Mouse (Mus musculus): ENCODE measurements around the gene Ppp1r36. TPM values are rescaled to one million over a fixed set of nuclear protein-coding genes. Genes with fewer than 3 reads are reported as not detected.
A peak's percentile ranks its signal among the peaks of the same experiment; 100 is the strongest.
"Not testable (repeated sequence)": the region's sequence is repeated elsewhere in the genome, so short reads cannot be mapped to it uniquely, and the experiment has no call there.

Gene Ppp1r36
- polyA plus RNA-seq, 1 experiment from 2014 or later: 7.5 TPM

- peak overlapping the region; percentile 81 for H3K4me2 ChIP-seq (ENCODE audit: low read length)
- no peak for DNase-seq (ENCODE audit: low spot score)
- H3K4me3 ChIP-seq (replicated peaks; ENCODE audit: low read depth, low read length): no peak overlapping the region
- H3K9ac ChIP-seq (ENCODE audit: low read depth, low read length): no peak overlapping the region
- H3K27me3 ChIP-seq (ENCODE audit: insufficient read depth, low read length): no peaks in the 10 kb centered on the region
- H3K4me1 ChIP-seq (replicated peaks; ENCODE audit: insufficient read depth, low read length): no peaks in the 10 kb centered on the region
- H3K36me3 ChIP-seq (ENCODE audit: insufficient read depth, low read length): no peaks in the 10 kb centered on the region
- H3K9me3 ChIP-seq (replicated peaks; ENCODE audit: low read length): no peaks in the 10 kb centered on the region
- 50% methylated on average over 8 of the region's 8 CpGs for WGBS
- no peak overlapping the region for H3K27ac ChIP-seq
- ATAC-seq (replicated peaks; ENCODE audit: low FRiP score, low read depth): peak; percentile 52; the same call in 1 of the 2 replicates
- TF ChIP-seq CTCF (IDR thresholded peaks at IDR 0.05; ENCODE audit: low read depth): no peak
Measured at GRCm38 (mm10) chr12:76435549-76435948, 18.2 kb downstream of the Ppp1r36 start.

GRCm38 (mm10) chr12:76443488-76443887, 26.1 kb downstream of the Ppp1r36 start:
- not testable (repeated sequence) for H3K27me3 ChIP-seq (ENCODE audit: insufficient read depth, low read length); H3K4me1 ChIP-seq (replicated peaks; ENCODE audit: insufficient read depth, low read length); H3K4me3 ChIP-seq (replicated peaks; ENCODE audit: low read depth, low read length); H3K9ac ChIP-seq (ENCODE audit: low read depth, low read length); H3K36me3 ChIP-seq (ENCODE audit: insufficient read depth, low read length); ATAC-seq (replicated peaks; ENCODE audit: low FRiP score, low read depth); H3K27ac ChIP-seq; DNase-seq (ENCODE audit: low spot score); H3K9me3 ChIP-seq (replicated peaks; ENCODE audit: low read length); H3K4me2 ChIP-seq (ENCODE audit: low read length)
- 80% methylated on average over 6 of the region's 6 CpGs for whole genome bisulfite sequencing

DNA sequence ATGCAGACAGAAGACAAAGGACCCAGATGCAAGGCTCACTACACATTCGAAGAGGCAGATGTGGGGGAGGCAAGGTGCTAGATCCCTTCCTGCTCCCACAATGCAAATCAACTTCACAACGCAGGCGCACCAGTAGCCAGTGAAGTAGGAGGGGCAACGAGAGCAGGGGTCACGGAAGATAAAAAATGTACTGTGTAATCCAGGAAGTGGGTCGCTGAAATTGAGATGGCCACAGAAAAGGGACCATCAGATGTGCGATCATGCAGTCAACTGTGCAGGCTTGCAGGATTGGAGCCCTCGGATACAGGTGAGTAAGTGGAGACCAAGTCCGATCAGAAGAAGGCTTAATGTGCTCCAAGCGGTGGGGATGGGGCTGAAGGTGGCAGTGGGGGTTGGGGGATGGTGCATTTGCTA, 27.0 kb downstream of the Ppp1r36 start:
- peak; percentile 74 for ATAC-seq (replicated peaks; ENCODE audit: low FRiP score, low read depth)
- peak overlapping the region; percentile 41 for H3K4me2 ChIP-seq (ENCODE audit: low read length)

DNA sequence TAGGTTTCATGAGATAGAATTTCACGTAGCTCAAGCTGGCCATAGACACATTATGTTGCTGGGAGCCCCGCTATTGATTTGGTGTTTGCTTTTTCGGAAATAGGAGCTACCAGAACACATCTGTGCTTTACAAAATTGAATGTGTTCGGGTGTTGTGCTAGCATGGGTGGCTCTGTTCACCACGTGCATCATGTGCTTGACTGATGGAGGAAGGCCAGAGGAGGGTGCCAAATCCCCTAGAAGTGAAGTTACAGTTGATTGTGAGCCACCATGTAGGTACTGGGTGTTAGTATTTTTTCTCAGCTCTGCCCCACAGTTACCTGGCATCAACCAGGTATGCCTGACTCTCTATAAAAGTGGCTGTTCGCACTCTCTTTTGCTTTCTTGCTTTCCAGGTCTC, 27.5 kb downstream of the Ppp1r36 start:
- peak overlapping the region; percentile 41 for H3K4me2 ChIP-seq (ENCODE audit: low read length)
- H3K27ac ChIP-seq: peak overlapping the region; percentile 37; the same call in 1 of the 2 replicates
- 83% methylated on average over 6 of the region's 6 CpGs for WGBS
- H3K36me3 ChIP-seq (ENCODE audit: insufficient read depth, low read length): no peaks in the 10 kb centered on the region
- H3K9me3 ChIP-seq (replicated peaks; ENCODE audit: low read length): no peaks in the 10 kb centered on the region
- H3K4me3 ChIP-seq (replicated peaks; ENCODE audit: low read depth, low read length): peak overlapping the region; percentile 19; the same call in 1 of the 2 replicates
- ATAC-seq (replicated peaks; ENCODE audit: low FRiP score, low read depth): no peak
- no peak overlapping the region for H3K9ac ChIP-seq (ENCODE audit: low read depth, low read length)
- TF ChIP-seq CTCF (IDR thresholded peaks at IDR 0.05; ENCODE audit: low read depth): no peak
- no peak for DNase-seq (ENCODE audit: low spot score)
- H3K4me1 ChIP-seq (replicated peaks; ENCODE audit: insufficient read depth, low read length): 0 out of 2 replicates have a peak, but pooled peaks cover 3% of the 10 kb centered on the region
- H3K27me3 ChIP-seq (ENCODE audit: insufficient read depth, low read length): no peaks in the 10 kb centered on the region

More for the DNA sequence above, 27.0 kb downstream of the Ppp1r36 start:
- Histone ChIP-seq H3K9ac (ENCODE audit: low read depth, low read length) (no peak overlapping the region), H3K9me3 (replicated peaks; ENCODE audit: low read length) (no peaks in the 10 kb centered on the region), H3K4me3 (replicated peaks; ENCODE audit: low read depth, low read length) (peak overlapping the region; percentile 19; the same call in 1 of the 2 replicates), H3K27me3 (ENCODE audit: insufficient read depth, low read length) (no peaks in the 10 kb centered on the region), H3K4me1 (replicated peaks; ENCODE audit: insufficient read depth, low read length) (0 out of 2 replicates have a peak, but pooled peaks cover 3% of the 10 kb centered on the region), H3K27ac (peak overlapping the region; percentile 37; the same call in 1 of the 2 replicates), H3K36me3 (ENCODE audit: insufficient read depth, low read length) (no peaks in the 10 kb centered on the region)
- no peak for TF ChIP-seq CTCF (IDR thresholded peaks at IDR 0.05; ENCODE audit: low read depth)
- 22% methylated on average over 10 of the region's 10 CpGs for WGBS
- DNase-seq (ENCODE audit: low spot score): peak; percentile 73

- no peak overlapping the region for H3K4me3 ChIP-seq (replicated peaks; ENCODE audit: low read depth, low read length)
- no peaks in the 10 kb centered on the region for H3K36me3 ChIP-seq (ENCODE audit: insufficient read depth, low read length)
- no peak overlapping the region for H3K9ac ChIP-seq (ENCODE audit: low read depth, low read length)
- no peak for TF ChIP-seq CTCF (IDR thresholded peaks at IDR 0.05; ENCODE audit: low read depth)
- peak overlapping the region; percentile 11; the same call in 1 of the 2 replicates for H3K4me2 ChIP-seq (ENCODE audit: low read length)
- no peaks in the 10 kb centered on the region for H3K9me3 ChIP-seq (replicated peaks; ENCODE audit: low read length)
- 0 out of 2 replicates have a peak, but pooled peaks cover 3% of the 10 kb centered on the region for H3K4me1 ChIP-seq (replicated peaks; ENCODE audit: insufficient read depth, low read length)
- DNase-seq (ENCODE audit: low spot score) (peak; percentile 48), ATAC-seq (replicated peaks; ENCODE audit: low FRiP score, low read depth) (peak; percentile 88)
- peak overlapping the region; percentile 37; the same call in 1 of the 2 replicates for H3K27ac ChIP-seq
- 35% methylated on average over 11 of the region's 11 CpGs for WGBS
- no peaks in the 10 kb centered on the region for H3K27me3 ChIP-seq (ENCODE audit: insufficient read depth, low read length)
Measured at GRCm38 (mm10) chr12:76446201-76446600, 28.9 kb downstream of the Ppp1r36 start.

DNA sequence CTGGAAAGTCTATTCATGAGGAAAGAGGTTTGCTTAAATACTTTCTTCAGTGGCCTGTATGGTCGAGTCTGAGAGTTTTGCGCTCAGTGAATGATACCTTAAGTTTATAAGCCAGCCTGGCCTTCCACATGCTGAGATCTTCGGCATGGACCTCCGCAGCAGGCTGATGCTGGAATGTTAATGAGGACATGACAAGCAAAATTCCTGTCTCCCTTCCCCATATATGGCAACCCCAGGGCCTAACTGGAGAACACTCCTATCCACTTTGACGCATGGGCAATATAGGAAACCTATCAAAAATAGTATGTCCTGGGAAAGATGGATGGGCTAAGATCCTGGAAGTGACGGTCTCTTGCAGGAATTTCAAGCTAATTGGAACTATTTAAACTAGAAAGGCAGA, 30.8 kb downstream of the Ppp1r36 start:
- Histone ChIP-seq H3K4me2 (ENCODE audit: low read length) (no peak overlapping the region), H3K9me3 (replicated peaks; ENCODE audit: low read length) (no peaks in the 10 kb centered on the region)
- DNase-seq (ENCODE audit: low spot score): no peak

GRCm38 (mm10) chr12:76452203-76452602, 34.9 kb downstream of the Ppp1r36 start:
- Histone ChIP-seq H3K4me1 (replicated peaks; ENCODE audit: insufficient read depth, low read length) (no peaks in the 10 kb centered on the region), H3K27ac (no peak overlapping the region), H3K9ac (ENCODE audit: low read depth, low read length) (no peak overlapping the region), H3K4me3 (replicated peaks; ENCODE audit: low read depth, low read length) (no peak overlapping the region), H3K9me3 (replicated peaks; ENCODE audit: low read length) (no peaks in the 10 kb centered on the region), H3K27me3 (ENCODE audit: insufficient read depth, low read length) (no peaks in the 10 kb centered on the region), H3K36me3 (ENCODE audit: insufficient read depth, low read length) (no peaks in the 10 kb centered on the region), H3K4me2 (ENCODE audit: low read length) (no peak overlapping the region)
- DNase-seq (ENCODE audit: low spot score) (no peak), ATAC-seq (replicated peaks; ENCODE audit: low FRiP score, low read depth) (no peak)
- TF ChIP-seq CTCF (IDR thresholded peaks at IDR 0.05; ENCODE audit: low read depth): no peak
- WGBS: 47% methylated on average over 2 of the region's 2 CpGs

More for the DNA sequence above, 30.8 kb downstream of the Ppp1r36 start:
- H3K4me1 ChIP-seq (replicated peaks; ENCODE audit: insufficient read depth, low read length): 0 out of 2 replicates have a peak, but pooled peaks cover 3% of the 10 kb centered on the region
- no peaks in the 10 kb centered on the region for H3K36me3 ChIP-seq (ENCODE audit: insufficient read depth, low read length)
- no peak for TF ChIP-seq CTCF (IDR thresholded peaks at IDR 0.05; ENCODE audit: low read depth)
- no peak overlapping the region for H3K27ac ChIP-seq
- H3K27me3 ChIP-seq (ENCODE audit: insufficient read depth, low read length): no peaks in the 10 kb centered on the region
- H3K4me3 ChIP-seq (replicated peaks; ENCODE audit: low read depth, low read length): no peak overlapping the region
- H3K9ac ChIP-seq (ENCODE audit: low read depth, low read length): no peak overlapping the region
- ATAC-seq (replicated peaks; ENCODE audit: low FRiP score, low read depth): no peak
- WGBS: 75% methylated on average over 6 of the region's 6 CpGs

DNA sequence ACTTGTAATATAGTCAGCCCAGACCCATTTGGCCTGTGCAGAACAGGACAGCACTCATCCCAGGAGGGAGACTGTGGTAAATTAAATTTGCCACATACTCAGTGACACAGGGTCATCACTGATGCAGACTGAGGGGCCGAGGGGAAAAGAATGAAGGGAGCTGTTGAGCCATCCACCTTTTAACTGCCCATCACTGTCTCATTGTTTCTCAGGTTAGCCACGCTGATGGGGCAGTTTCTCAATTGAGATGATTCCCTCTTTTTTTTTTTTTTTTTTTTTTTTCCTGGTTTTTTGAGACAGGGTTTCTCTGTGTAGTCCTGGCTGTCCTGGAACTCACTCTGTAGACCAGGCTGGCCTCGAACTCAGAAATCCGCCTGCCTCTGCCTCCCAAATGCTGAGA, 41.1 kb downstream of the Ppp1r36 start:
- H3K36me3 ChIP-seq (ENCODE audit: insufficient read depth, low read length); H3K27me3 ChIP-seq (ENCODE audit: insufficient read depth, low read length); H3K4me1 ChIP-seq (replicated peaks; ENCODE audit: insufficient read depth, low read length); H3K27ac ChIP-seq; H3K9ac ChIP-seq (ENCODE audit: low read depth, low read length); ATAC-seq (replicated peaks; ENCODE audit: low FRiP score, low read depth); H3K4me2 ChIP-seq (ENCODE audit: low read length); H3K4me3 ChIP-seq (replicated peaks; ENCODE audit: low read depth, low read length); DNase-seq (ENCODE audit: low spot score); H3K9me3 ChIP-seq (replicated peaks; ENCODE audit: low read length): not testable (repeated sequence)
- WGBS: 89% methylated on average over 4 of the region's 4 CpGs
